Mouse (Mus musculus): ENCODE data around the gene Upk3b.
A peak's percentile ranks its signal among the peaks of the same experiment; 100 is the strongest.
"Not testable (repeated sequence)": the region's sequence is repeated elsewhere in the genome, so short reads cannot be mapped to it uniquely, and the experiment has no call there.

Upk3b gene

DNA sequence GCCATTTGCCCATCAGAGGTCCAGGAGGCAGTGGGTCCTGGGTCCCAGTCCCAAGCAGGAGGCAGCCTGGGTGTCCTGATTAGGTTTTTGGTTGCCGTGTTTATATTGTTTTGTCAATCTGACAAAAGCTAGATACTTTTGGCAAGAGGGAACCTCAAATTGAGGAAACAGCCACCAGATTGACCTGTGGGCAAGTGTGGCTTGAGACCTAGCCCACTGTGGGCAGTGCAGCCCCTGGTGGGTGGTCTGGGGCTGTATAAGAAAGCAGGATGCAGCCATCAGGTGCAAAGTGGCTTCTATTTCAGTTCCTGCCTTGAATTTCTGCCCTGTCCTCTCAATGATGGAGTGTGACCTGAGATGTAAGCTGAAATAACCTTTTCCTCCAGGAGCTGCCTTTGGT lies 3.0 kb upstream of the Upk3b start:
- DNase-seq (ENCODE audit: low read depth) = no peak

GRCm38 (mm10) chr5:136036667-136037066 lies 1.6 kb upstream of the Upk3b start:
- DNase-seq (ENCODE audit: low read depth) = no peak

- no peak for DNase-seq (ENCODE audit: low read depth)
Measured at GRCm38 (mm10) chr5:136040210-136040609, 1.9 kb downstream of the Upk3b start.

DNA sequence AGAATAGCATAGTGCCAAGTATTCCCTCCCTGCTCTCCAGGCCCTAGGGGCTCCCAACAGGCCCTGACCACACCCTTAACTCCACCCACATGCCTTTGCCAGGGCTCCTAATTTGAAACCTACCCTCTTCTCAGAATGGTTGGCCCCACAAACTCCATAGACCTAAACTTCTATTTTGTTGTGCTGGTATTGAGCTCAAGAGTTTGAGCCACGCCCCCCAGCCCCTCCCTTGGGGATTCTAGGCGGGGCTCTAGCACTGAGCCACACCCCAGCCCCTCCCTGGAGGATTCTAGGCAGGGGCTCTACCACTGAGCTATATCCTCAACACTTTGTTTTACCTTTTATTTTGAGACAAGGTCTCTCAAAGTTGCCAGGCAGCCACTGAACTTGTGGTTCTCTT lies 3.0 kb downstream of the Upk3b start:
- no peak for DNase-seq (ENCODE audit: low read depth)

GRCm38 (mm10) chr5:136041666-136042065 lies 3.4 kb downstream of the Upk3b start:
- no peak for DNase-seq (ENCODE audit: low read depth)

DNA sequence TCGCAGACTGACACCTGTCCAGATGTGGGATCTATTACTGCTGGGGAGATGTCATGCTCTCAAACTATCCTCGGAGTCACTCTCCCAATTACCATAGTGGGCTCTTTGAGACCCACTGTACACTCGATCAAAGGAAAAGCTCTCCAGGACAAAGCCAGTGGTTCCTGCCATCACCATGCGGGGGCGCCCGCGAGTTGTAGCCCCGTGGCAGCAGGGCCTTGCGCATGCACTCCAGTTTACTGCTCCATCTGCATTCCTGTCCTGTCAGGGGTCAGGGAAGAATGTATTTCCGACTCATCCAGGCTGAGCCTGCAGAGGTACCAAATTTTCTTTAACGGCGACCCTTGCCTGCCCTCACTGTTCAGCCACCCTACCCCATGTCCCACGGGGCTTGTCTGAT lies 6.6 kb downstream of the Upk3b start:
- peak; percentile 43 for DNase-seq (ENCODE audit: low read depth)

DNA sequence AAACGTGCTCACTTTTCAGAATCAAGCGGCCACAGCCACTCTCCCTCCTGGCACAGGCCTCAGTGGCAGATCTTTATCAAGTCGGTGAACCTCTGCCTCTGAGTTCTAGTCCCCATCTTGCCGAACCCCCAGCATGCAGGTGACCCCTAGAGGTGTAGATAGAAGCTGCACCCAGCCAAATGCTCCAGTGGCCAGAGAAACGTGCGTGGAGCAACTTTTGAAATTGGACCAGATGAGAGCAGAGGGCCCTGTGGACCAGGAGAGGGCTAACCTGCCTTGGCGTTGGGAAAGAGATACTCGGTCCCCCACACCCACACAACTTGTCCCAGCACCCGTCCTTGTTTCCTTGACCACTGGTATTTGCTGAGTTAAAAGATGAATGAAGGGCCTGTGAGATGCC lies 7.1 kb downstream of the Upk3b start:
- peak; percentile 47 for DNase-seq (ENCODE audit: low read depth)

GRCm38 (mm10) chr5:136045987-136046386 lies 7.7 kb downstream of the Upk3b start:
- DNase-seq (ENCODE audit: low read depth) = peak; percentile 87

- not testable (repeated sequence) for DNase-seq (ENCODE audit: low read depth)
Measured at GRCm38 (mm10) chr5:136048541-136048940, 10.2 kb downstream of the Upk3b start.

GRCm38 (mm10) chr5:136049926-136050325 lies 11.6 kb downstream of the Upk3b start:
- no peak for DNase-seq (ENCODE audit: low read depth)

DNA sequence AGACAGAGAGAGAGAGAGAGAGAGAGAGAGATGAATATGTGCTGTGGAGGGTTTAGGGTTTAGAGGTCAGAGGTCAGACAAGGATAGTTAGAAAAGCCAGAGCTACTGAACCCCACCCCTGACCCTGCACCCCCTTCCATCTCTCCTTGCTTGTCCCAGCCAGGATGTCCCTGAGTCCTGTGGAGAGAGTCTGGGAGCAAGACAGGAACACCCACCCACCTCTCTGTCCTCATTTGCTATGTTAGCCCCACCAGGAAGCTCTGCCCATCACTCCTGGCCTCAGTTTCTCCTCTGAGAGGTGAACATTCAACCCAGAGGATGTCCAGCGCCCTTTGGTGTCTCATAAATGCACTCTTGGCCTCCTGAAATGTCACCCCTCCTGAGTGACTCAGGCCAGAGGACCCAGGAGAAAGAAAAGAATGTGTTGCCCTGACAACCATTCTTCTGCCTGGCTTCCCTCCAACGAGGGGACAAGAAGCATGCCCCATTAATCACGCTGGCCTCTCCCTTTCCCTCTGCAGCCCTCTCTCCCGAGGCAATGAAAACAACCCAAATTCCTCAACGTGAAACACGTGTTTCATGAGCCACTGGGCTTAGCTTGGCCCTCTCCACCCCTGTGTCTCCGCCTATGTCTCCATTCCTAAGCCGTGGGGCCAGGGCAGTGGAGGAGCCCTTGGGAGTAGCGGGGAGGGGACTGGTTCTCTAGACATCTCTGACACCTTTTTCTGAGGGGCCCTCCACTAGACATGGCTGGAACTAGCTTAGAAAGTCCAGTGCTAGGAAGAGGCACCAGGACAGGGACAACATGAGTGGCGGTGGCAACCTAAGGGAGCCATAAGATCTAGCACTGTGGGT lies 13.2 kb downstream of the Upk3b start:
- DNase-seq (ENCODE audit: low read depth) = no peak

GRCm38 (mm10) chr5:136052861-136053655 lies 14.8 kb downstream of the Upk3b start:
- DNase-seq (ENCODE audit: low read depth) = no peak

DNA sequence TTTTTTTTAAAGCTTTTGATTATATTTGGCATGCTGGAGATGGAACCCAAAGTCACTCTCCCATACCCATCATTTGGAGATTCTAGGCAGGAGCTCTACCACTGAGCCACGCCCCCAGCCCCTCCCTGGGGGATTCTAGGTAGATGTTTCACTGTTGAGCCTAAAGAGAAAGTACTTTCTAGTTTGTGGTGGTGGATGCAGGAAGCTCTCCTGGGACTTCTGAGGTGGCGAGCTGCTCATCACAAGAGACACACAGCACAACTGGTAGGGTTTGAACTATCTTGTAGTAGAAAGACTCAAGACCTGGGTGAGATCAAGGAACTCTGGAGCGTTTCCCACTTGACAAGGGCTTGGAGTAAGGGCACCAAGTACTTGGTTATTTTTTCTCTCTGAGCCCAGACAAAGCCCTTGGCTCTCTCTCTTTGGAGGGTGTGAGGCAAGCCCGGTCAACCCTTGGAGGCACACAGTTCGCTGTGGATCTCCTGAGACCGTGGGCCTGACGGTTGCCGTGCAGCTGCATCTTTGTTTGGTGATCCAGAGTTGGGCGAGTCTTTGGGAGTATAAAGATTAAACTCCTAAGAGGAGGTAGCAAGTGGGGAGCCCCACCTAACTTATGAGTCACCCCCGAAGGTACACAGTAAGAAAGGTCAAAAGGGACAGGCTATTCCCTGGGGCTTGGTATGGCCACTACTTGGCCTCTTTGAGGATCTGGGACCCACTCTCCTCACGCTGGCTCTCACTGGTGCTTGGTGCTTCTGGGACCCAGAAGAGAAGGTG lies 16.2 kb downstream of the Upk3b start, which contains the start of gene Upk3bl:
TSS of gene Upk3bl (plus strand) at position 192 of the 777 bp plus-strand sequence.
- DNase-seq (ENCODE audit: low read depth) = no peak

DNA sequence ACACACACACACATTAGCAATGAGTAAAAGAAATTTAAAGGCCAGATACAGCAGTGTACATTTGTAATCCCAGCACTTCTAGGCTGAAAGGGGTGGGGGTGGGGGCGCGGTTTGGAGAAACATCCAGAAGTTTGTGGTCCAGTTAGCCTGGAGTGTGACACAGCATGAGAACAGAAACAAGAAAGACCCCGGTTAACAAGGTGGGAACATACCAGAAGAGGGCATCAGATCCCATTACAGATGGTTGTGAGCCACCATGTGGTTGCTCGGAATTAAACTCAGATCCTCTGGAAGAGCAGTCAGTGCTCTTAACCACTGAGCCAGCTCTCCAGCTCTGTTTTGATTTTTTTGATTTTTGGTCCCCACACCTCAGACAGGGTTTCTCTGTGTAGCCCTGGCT lies 17.8 kb downstream of the Upk3b start:
- DNase-seq (ENCODE audit: low read depth) = no peak

DNA sequence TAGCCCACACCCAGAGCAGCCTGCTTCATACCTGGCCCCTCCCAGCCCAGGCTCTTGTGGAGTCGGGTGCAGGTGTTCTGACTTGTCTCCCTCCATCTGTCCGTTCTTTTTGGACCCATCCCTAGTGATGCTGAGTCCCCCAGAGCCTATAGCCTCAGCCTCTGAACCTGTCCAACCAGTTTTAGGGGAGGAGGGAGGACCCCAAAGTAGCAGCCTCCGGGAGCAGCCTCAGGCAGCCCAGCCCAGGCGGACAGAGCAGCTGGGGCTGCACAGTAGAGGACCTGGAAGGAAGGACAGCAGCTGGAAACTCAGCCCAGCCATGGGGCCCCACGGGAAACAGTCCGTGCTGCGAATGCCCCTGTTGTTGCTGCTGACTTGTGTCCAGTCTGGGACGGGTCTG lies 18.8 kb downstream of the Upk3b start:
- no peak for DNase-seq (ENCODE audit: low read depth)

DNA sequence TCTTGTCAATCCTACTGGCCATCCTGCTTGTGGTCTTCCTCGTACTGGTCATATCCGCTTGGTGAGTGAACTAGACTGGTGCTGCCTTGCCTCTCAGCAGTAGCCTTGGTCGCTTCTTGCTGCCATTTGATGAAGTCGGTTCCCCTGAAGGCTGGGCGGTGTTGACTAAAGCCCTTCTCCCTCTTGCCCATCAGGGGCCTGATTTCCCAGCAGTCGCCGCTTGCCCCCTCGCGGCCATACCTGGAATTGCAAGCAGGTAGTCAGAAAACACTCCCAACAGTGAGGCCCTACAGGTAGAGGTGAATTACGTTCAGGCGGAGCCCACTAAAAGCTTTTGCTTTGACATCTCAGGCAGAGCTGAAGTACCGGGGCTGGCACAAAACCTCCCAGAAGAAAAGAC lies 23.3 kb downstream of the Upk3b start:
- peak; percentile 75 for DNase-seq (ENCODE audit: low read depth)

- DNase-seq (ENCODE audit: low read depth) = no peak
Measured at GRCm38 (mm10) chr5:136063920-136064319, 25.6 kb downstream of the Upk3b start.

GRCm38 (mm10) chr5:136066404-136067148 lies 28.3 kb downstream of the Upk3b start:
- not testable (repeated sequence) for DNase-seq (ENCODE audit: low read depth)

- no peak for DNase-seq (ENCODE audit: low read depth)
Measured at GRCm38 (mm10) chr5:136069411-136069810, 31.1 kb downstream of the Upk3b start.

GRCm38 (mm10) chr5:136073051-136073450 lies 34.8 kb downstream of the Upk3b start:
- DNase-seq (ENCODE audit: low read depth) = no peak

DNA sequence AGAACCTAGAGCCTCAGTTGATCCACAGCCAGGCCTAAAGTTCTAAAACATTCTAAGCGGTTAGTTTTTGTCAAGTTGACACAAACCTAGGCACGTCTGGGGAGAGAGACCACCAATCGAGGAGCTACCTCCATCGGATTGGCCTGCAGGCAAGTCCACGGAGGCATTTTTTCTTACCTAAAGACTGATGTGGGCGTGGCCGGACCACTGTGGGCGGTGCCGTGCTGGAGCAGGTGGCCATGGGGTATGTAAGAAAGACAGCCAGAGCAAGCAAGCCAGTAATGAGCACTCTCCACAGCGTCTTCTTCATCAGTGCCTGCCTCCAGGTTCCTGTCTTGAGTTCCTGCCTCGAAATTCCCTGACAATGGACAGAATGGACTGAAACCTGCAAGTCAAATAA lies 35.2 kb downstream of the Upk3b start:
- no peak for DNase-seq (ENCODE audit: low read depth)

GRCm38 (mm10) chr5:136075076-136075475 lies 36.8 kb downstream of the Upk3b start:
- DNase-seq (ENCODE audit: low read depth) = no peak
